Mouse (Mus musculus) liver, postnatal 0 days (tissue): ENCODE measurements around the gene a.
A peak's percentile ranks its signal among the peaks of the same experiment; 100 is the strongest.
"Not testable (repeated sequence)": the region's sequence is repeated elsewhere in the genome, so short reads cannot be mapped to it uniquely, and the experiment has no call there.

Source experiments
- CTCF ChIP-seq: sonication (generic); IDR thresholded peaks from 2 replicates; pipeline ENCODE4 v1.5.1; 2016; ENCODE audit warnings: antibody characterized with exemption, low read depth
- EP300 ChIP-seq: IDR thresholded peaks from 2 replicates; pipeline ENCODE4 v1.6.1; 2016; ENCODE audit warnings: antibody characterized with exemption, low read depth, mild to moderate bottlenecking

GRCm38 (mm10) chr2:154908223-154908622 lies 117.0 kb downstream of the a start:
- TF ChIP-seq CTCF = peak; percentile 47
- not testable (repeated sequence) for TF ChIP-seq EP300
